Mouse (Mus musculus): ENCODE measurements at regions not wholly inside any gene's neighbourhood (a gene's known extent, or its start where the extent isn't known, plus 50 kb on each side); places are given as distances from the start of the nearest gene placed in this dataset.
A peak's percentile ranks its signal among the peaks of the same experiment; 100 is the strongest.

- H3K27ac ChIP-seq (ENCODE audit: low read depth, low read length) = no peak overlapping the region
- H3K4me1 ChIP-seq (replicated peaks; ENCODE audit: control insufficient read depth, insufficient read depth, low read length) = no peaks in the 10 kb centered on the region
- H3K9ac ChIP-seq (ENCODE audit: low read depth, low read length) = no peak overlapping the region
- H3K4me3 ChIP-seq (ENCODE audit: low read depth, low read length) = no peak overlapping the region
- no peaks in the 10 kb centered on the region for H3K36me3 ChIP-seq (ENCODE audit: control insufficient read depth, insufficient read depth)
- 70% methylated on average over 4 of the region's 4 CpGs for WGBS
- ATAC-seq = no peak
- H3K9me3 ChIP-seq (ENCODE audit: control insufficient read depth) = 0 out of 2 replicates have a peak, but pooled peaks cover 3% of the 10 kb centered on the region
- no peaks in the 10 kb centered on the region for H3K27me3 ChIP-seq (replicated peaks; ENCODE audit: control insufficient read depth, insufficient read depth, low read length)
- H3K4me2 ChIP-seq (replicated peaks; ENCODE audit: low read depth) = no peak overlapping the region
- no peak for TF ChIP-seq CTCF (IDR thresholded peaks at IDR 0.05; ENCODE audit: low read depth)
These were observed 512.3 kb upstream of the Tbx3 start for GRCm38 (mm10) chr5:119158171-119158570.

DNA sequence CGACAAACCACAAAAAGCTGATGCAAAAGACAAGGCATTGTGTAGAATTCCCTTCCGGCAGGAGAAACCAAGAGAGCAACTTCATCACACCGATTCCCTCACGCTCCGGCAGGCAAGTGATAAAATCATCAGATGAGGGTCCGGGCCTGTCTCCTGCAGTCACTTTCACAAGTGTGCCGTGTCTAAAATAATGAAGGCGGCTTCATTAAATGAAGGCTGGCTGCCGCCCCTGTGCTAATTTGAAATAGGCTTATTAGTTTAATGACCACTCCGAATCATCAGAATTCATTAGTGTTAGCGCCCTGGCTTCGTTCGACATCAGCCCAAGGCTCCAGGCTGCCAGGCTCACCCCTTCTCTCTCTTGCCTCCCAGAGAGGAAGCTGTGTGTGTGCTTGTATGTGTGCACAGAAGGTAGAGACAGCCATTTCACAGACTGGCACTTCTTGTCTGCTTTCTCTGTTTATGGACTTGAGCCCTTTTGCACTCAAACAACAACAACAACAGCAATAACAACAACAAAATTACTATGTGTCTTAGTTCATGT, 508.3 kb upstream of the Tbx3 start:
- no peak for ATAC-seq
- Histone ChIP-seq H3K9ac (ENCODE audit: low read depth, low read length) (no peak overlapping the region), H3K4me3 (ENCODE audit: low read depth, low read length) (no peak overlapping the region), H3K36me3 (ENCODE audit: control insufficient read depth, insufficient read depth) (no peaks in the 10 kb centered on the region), H3K9me3 (ENCODE audit: control insufficient read depth) (no peaks in the 10 kb centered on the region), H3K27me3 (replicated peaks; ENCODE audit: control insufficient read depth, insufficient read depth, low read length) (no peaks in the 10 kb centered on the region), H3K4me1 (replicated peaks; ENCODE audit: control insufficient read depth, insufficient read depth, low read length) (no peaks in the 10 kb centered on the region), H3K27ac (ENCODE audit: low read depth, low read length) (no peak overlapping the region), H3K4me2 (replicated peaks; ENCODE audit: low read depth) (no peak overlapping the region)
- no peak for TF ChIP-seq CTCF (IDR thresholded peaks at IDR 0.05; ENCODE audit: low read depth)
- 93% methylated on average over 13 of the region's 13 CpGs for WGBS

DNA sequence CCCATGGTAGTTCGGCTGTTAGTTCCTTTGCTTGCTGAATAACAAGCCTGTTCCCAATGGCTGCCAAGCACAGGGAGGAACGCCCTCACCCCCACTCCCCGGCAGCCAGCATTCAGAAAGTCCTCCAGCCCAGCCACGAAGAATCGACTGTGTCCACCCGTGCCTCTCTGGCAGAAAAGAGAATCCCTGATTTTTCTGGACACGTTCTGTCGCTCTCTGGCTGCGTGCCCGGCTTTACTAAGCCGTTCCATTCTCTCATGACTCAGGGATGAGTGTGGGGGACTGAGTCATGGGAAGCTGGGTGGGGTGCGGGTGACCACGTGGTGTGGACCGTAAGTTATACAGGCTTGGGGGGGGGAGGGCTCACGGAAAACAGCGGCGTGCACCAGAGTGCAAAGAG, 502.8 kb upstream of the Tbx3 start:
- H3K9ac ChIP-seq (ENCODE audit: low read depth, low read length) = no peak overlapping the region
- ATAC-seq = peak; percentile 25; the same call in 1 of the 2 replicates
- no peak overlapping the region for H3K27ac ChIP-seq (ENCODE audit: low read depth, low read length)
- no peaks in the 10 kb centered on the region for H3K9me3 ChIP-seq (ENCODE audit: control insufficient read depth)
- no peaks in the 10 kb centered on the region for H3K4me1 ChIP-seq (replicated peaks; ENCODE audit: control insufficient read depth, insufficient read depth, low read length)
- H3K4me3 ChIP-seq (ENCODE audit: low read depth, low read length) = no peak overlapping the region
- no peak for TF ChIP-seq CTCF (IDR thresholded peaks at IDR 0.05; ENCODE audit: low read depth)
- H3K36me3 ChIP-seq (ENCODE audit: control insufficient read depth, insufficient read depth) = no peaks in the 10 kb centered on the region
- 59% methylated on average over 17 of the region's 17 CpGs for WGBS
- H3K27me3 ChIP-seq (replicated peaks; ENCODE audit: control insufficient read depth, insufficient read depth, low read length) = no peaks in the 10 kb centered on the region
- no peak overlapping the region; the same call in 1 of the 2 replicates for H3K4me2 ChIP-seq (replicated peaks; ENCODE audit: low read depth)

DNA sequence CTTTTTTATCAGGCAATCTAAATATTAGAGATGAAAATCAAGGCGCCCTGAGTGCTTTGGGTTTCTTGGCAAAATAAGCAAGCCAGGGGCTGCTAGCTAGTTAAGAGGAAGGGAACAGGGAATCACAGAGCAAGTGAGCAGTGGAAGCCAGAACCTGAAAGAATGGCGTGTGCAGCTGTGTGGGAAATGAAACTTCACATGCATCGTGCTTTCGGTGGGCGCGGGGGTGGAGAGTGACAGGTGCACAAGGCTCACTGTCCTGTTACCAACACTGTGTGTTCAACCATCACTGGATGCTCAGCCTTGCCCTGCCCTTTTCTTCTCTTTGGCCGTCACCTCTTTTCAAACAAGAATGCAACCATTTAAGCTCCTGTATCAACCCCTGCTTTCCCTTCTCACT, 501.2 kb upstream of the Tbx3 start:
- Histone ChIP-seq H3K27ac (ENCODE audit: low read depth, low read length) (no peak overlapping the region), H3K36me3 (ENCODE audit: control insufficient read depth, insufficient read depth) (no peaks in the 10 kb centered on the region), H3K9ac (ENCODE audit: low read depth, low read length) (no peak overlapping the region), H3K4me3 (ENCODE audit: low read depth, low read length) (no peak overlapping the region), H3K9me3 (ENCODE audit: control insufficient read depth) (no peaks in the 10 kb centered on the region), H3K4me2 (replicated peaks; ENCODE audit: low read depth) (no peak overlapping the region), H3K4me1 (replicated peaks; ENCODE audit: control insufficient read depth, insufficient read depth, low read length) (no peaks in the 10 kb centered on the region), H3K27me3 (replicated peaks; ENCODE audit: control insufficient read depth, insufficient read depth, low read length) (no peaks in the 10 kb centered on the region)
- no peak for TF ChIP-seq CTCF (IDR thresholded peaks at IDR 0.05; ENCODE audit: low read depth)
- WGBS = 92% methylated on average over 7 of the region's 7 CpGs
- ATAC-seq = no peak

GRCm38 (mm10) chr5:119171626-119172025, 498.8 kb upstream of the Tbx3 start:
- WGBS = 77% methylated on average over 1 of the region's 1 CpGs
- Histone ChIP-seq H3K9ac (ENCODE audit: low read depth, low read length) (no peak overlapping the region), H3K27me3 (replicated peaks; ENCODE audit: control insufficient read depth, insufficient read depth, low read length) (no peaks in the 10 kb centered on the region), H3K9me3 (ENCODE audit: control insufficient read depth) (no peaks in the 10 kb centered on the region), H3K4me1 (replicated peaks; ENCODE audit: control insufficient read depth, insufficient read depth, low read length) (no peaks in the 10 kb centered on the region), H3K27ac (ENCODE audit: low read depth, low read length) (no peak overlapping the region), H3K4me3 (ENCODE audit: low read depth, low read length) (no peak overlapping the region), H3K36me3 (ENCODE audit: control insufficient read depth, insufficient read depth) (no peaks in the 10 kb centered on the region), H3K4me2 (replicated peaks; ENCODE audit: low read depth) (no peak overlapping the region)
- ATAC-seq = no peak
- TF ChIP-seq CTCF (IDR thresholded peaks at IDR 0.05; ENCODE audit: low read depth) = no peak

- no peak overlapping the region for H3K27ac ChIP-seq (ENCODE audit: low read depth, low read length)
- peak; percentile 59 for ATAC-seq
- WGBS = 14% methylated on average over 9 of the region's 9 CpGs
- H3K27me3 ChIP-seq (replicated peaks; ENCODE audit: control insufficient read depth, insufficient read depth, low read length) = no peaks in the 10 kb centered on the region
- no peaks in the 10 kb centered on the region; the same call in 1 of the 2 replicates for H3K4me1 ChIP-seq (replicated peaks; ENCODE audit: control insufficient read depth, insufficient read depth, low read length)
- no peak for TF ChIP-seq CTCF (IDR thresholded peaks at IDR 0.05; ENCODE audit: low read depth)
- H3K9ac ChIP-seq (ENCODE audit: low read depth, low read length) = no peak overlapping the region
- H3K9me3 ChIP-seq (ENCODE audit: control insufficient read depth) = no peaks in the 10 kb centered on the region
- peak overlapping the region; percentile 9; the same call in 1 of the 2 replicates for H3K4me2 ChIP-seq (replicated peaks; ENCODE audit: low read depth)
- H3K4me3 ChIP-seq (ENCODE audit: low read depth, low read length) = no peak overlapping the region
- H3K36me3 ChIP-seq (ENCODE audit: control insufficient read depth, insufficient read depth) = no peaks in the 10 kb centered on the region
These were observed 491.7 kb upstream of the Tbx3 start for GRCm38 (mm10) chr5:119178805-119179204.
